In genomic region chr2:104122505-104123378, GRCm38 (mm10) we compare ENCODE assay signal across 8 mouse cellular contexts. TPM values are rescaled to one million over a fixed set of nuclear protein-coding genes. Genes with fewer than 3 reads are reported as not detected.
A peak's percentile ranks its signal among the peaks of the same experiment; 100 is the strongest.
DNase-seq lines count a peak whose midpoint lies in the region; ATAC-seq and TF ChIP-seq lines count a peak whose summit lies in the region.

Gene A930018P22Rik (plus strand): TSS chr2:104122769.

- TF ChIP-seq RAD21 in CH12.LX (IDR thresholded peaks at IDR 0.05; ENCODE audit: low read depth, low read length), result no peak

- H3K4me3 ChIP-seq in CH12.LX (replicated peaks in 1 of 3; ENCODE audit: low read depth in 2 of 3, low read length in 2 of 3, poor library complexity in 1 of 3), result peak within 1 kb of the TSS; percentile 35 to 60 (median 57)
- H3K4me3 ChIP-seq in forebrain, embryonic 10.5 days, result peak within 1 kb of the TSS; percentile 77
- peak within 1 kb of the TSS; percentile 82 for H3K4me3 ChIP-seq in heart, embryonic 15.5 days
- H3K4me3 ChIP-seq in liver, embryonic 12.5 days, result peak within 1 kb of the TSS; percentile 75

- TF ChIP-seq CTCF in CH12.LX (conservative IDR thresholded peaks at IDR 0.05 in 1 of 2, IDR thresholded peaks at IDR 0.05 in 1 of 2; ENCODE audit: low read depth in 2 of 2, low read length in 2 of 2), result no peak

- WGBS in forebrain, embryonic 10.5 days, result under 1% methylated on average over 73 of the region's 74 CpGs
- under 1% methylated on average over 74 of the region's 74 CpGs for WGBS in heart, embryonic 15.5 days
- under 1% methylated on average over 73 of the region's 74 CpGs for WGBS in liver, embryonic 12.5 days (ENCODE audit: insufficient replicate concordance)

- no peak for TF ChIP-seq EP300 in CH12.LX (IDR thresholded peaks at IDR 0.05; ENCODE audit: low read length)

- peak; percentile 94 for ATAC-seq in heart, embryonic 15.5 days (replicated peaks; ENCODE audit: insufficient number of reproducible peaks, insufficient read depth, low FRiP score, low read depth)
- peak; percentile 86 for ATAC-seq in liver, embryonic 12.5 days

- peak within 1 kb of the TSS; percentile 82 for H3K4me2 ChIP-seq in CH12.LX (ENCODE audit: insufficient read depth, low read depth, poor library complexity, severe bottlenecking)
- H3K4me2 ChIP-seq in heart, embryonic 15.5 days, result peak within 1 kb of the TSS; percentile 92
- peak within 1 kb of the TSS; percentile 97 for H3K4me2 ChIP-seq in liver, embryonic 12.5 days

- dilution Hi-C loops in CH12.LX (cut with MboI; ENCODE audit: extremely low pct_ligation_motif_present, extremely low pct_unique_long_range_greater_than_20kb, low sequenced_read_pairs), result no loop called here

- no peaks in the 10 kb centered on the region for H3K36me3 ChIP-seq in CH12.LX (replicated peaks in 1 of 2; ENCODE audit: control insufficient read depth in 1 of 2, insufficient read depth in 1 of 2, low read length in 1 of 2)
- no peaks in the 10 kb centered on the region for H3K36me3 ChIP-seq in forebrain, embryonic 10.5 days (replicated peaks)
- H3K36me3 ChIP-seq in heart, embryonic 15.5 days, result no peaks in the 10 kb centered on the region
- peaks cover 5% of the 10 kb centered on the region for H3K36me3 ChIP-seq in liver, embryonic 12.5 days
- no peaks in the 10 kb centered on the region for H3K36me3 ChIP-seq in splenic B cell, adult 2 months (ENCODE audit: control insufficient read depth, insufficient read depth, low read length, poor library complexity, severe bottlenecking)

- peaks cover 0 to 16% of the 10 kb centered on the region in 2 experiments; a peak in 2 of 4 replicates for H3K4me1 ChIP-seq in CH12.LX (ENCODE audit: control insufficient read depth in 1 of 2, insufficient read depth in 2 of 2)
- peaks cover 32% of the 10 kb centered on the region for H3K4me1 ChIP-seq in forebrain, embryonic 10.5 days
- H3K4me1 ChIP-seq in heart, embryonic 15.5 days (replicated peaks), result peaks cover 50% of the 10 kb centered on the region
- peaks cover 54% of the 10 kb centered on the region for H3K4me1 ChIP-seq in liver, embryonic 12.5 days

- no peaks in the 10 kb centered on the region for H3K79me2 ChIP-seq in CH12.LX (replicated peaks; ENCODE audit: control insufficient read depth, extremely low read depth, insufficient read depth, poor library complexity, severe bottlenecking)

- H3K9ac ChIP-seq in CH12.LX (ENCODE audit: insufficient read depth, low read depth), result no peak within 1 kb of the TSS; the same call in 1 of the 2 replicates
- peak within 1 kb of the TSS; percentile 76 for H3K9ac ChIP-seq in heart, embryonic 15.5 days
- peak within 1 kb of the TSS; percentile 97 for H3K9ac ChIP-seq in liver, embryonic 12.5 days

- in situ Hi-C loops in CH12.LX (cut with MboI; ENCODE audit: low pct_ligation_motif_present, low pct_unique_long_range_greater_than_20kb, low sequenced_read_pairs), result loop anchor here (10.0 kb wide), 1 partner anchor 272 kb away; no protein-coding TSS in a partner anchor

- peak; percentile 75 for DNase-seq in CH12.LX (ENCODE audit: extremely low read depth)
- DNase-seq in c-Kit-positive CD71-negative TER-119-negative erythroid progenitor cells, embryonic 14.5 days (ENCODE audit: low read depth), result peak; percentile 91
- DNase-seq in forebrain, embryonic 10.5 days (ENCODE audit: extremely low spot score, low spot score), result peak; percentile 90
- DNase-seq in kidney, postnatal 14 days, result peak; percentile 94
- peak; percentile 87 for DNase-seq in naive thymus-derived CD4-positive, alpha-beta T cell, adult 2 months (ENCODE audit: low read depth)
- peak; percentile 79 for DNase-seq in splenic B cell, adult 2 months (ENCODE audit: low read depth, low spot score)

- peaks cover 4% of the 10 kb centered on the region for H3K9me3 ChIP-seq in CH12.LX (replicated peaks; ENCODE audit: low read length)
- H3K9me3 ChIP-seq in forebrain, embryonic 10.5 days, result no peaks in the 10 kb centered on the region
- no peaks in the 10 kb centered on the region for H3K9me3 ChIP-seq in heart, embryonic 15.5 days (replicated peaks)
- no peaks in the 10 kb centered on the region for H3K9me3 ChIP-seq in liver, embryonic 12.5 days (replicated peaks)

- no peak within 1 kb of the TSS for H3K27ac ChIP-seq in CH12.LX (ENCODE audit: insufficient read depth, low read depth)
- peak within 1 kb of the TSS; percentile 87 for H3K27ac ChIP-seq in forebrain, embryonic 10.5 days
- peak within 1 kb of the TSS; percentile 86 for H3K27ac ChIP-seq in heart, embryonic 15.5 days
- H3K27ac ChIP-seq in liver, embryonic 12.5 days, result peak within 1 kb of the TSS; percentile 99

- no peak for TF ChIP-seq POLR2A in CH12.LX (IDR thresholded peaks at IDR 0.05; ENCODE audit: low read depth, low read length)

- H3K27me3 ChIP-seq in CH12.LX (replicated peaks), result peaks cover 47% of the 10 kb centered on the region
- peaks cover 62% of the 10 kb centered on the region for H3K27me3 ChIP-seq in forebrain, embryonic 10.5 days (ENCODE audit: poor library complexity, severe bottlenecking)
- H3K27me3 ChIP-seq in heart, embryonic 15.5 days, result peaks cover 3% of the 10 kb centered on the region; the same call in 1 of the 2 replicates
- H3K27me3 ChIP-seq in liver, embryonic 12.5 days (replicated peaks), result peaks cover 24% of the 10 kb centered on the region
- no peaks in the 10 kb centered on the region for H3K27me3 ChIP-seq in splenic B cell, adult 2 months (ENCODE audit: control insufficient read depth, insufficient read depth, low read length, poor library complexity, severe bottlenecking)

TF ChIP-seq in CH12.LX, 34 proteins besides CTCF, POLR2A, EP300 and RAD21:
- TF ChIP-seq ELF1 (IDR thresholded peaks at IDR 0.05; ENCODE audit: low read depth, low read length) (no peak), USF1 (IDR thresholded peaks at IDR 0.05; ENCODE audit: low read depth, low read length) (no peak), MYC (IDR thresholded peaks at IDR 0.05; ENCODE audit: low read depth, low read length) (no peak), RCOR1 (conservative IDR thresholded peaks at IDR 0.05; ENCODE audit: low read depth, low read length) (no peak), ZC3H11A (IDR thresholded peaks at IDR 0.05; ENCODE audit: low read depth, low read length) (no peak), GABPA (IDR thresholded peaks at IDR 0.05; ENCODE audit: insufficient replicate concordance, low read depth, low read length) (no peak), POLR2AphosphoS2 (IDR thresholded peaks at IDR 0.05; ENCODE audit: low read depth, low read length) (no peak), SMC3 (IDR thresholded peaks at IDR 0.05; ENCODE audit: low read depth, low read length) (no peak), TCF12 (IDR thresholded peaks at IDR 0.05; ENCODE audit: low read depth, low read length) (no peak), NELFE (IDR thresholded peaks at IDR 0.05; ENCODE audit: low read depth, low read length) (no peak), JUND (conservative IDR thresholded peaks at IDR 0.05; ENCODE audit: low read depth, low read length) (no peak), ZKSCAN1 (IDR thresholded peaks at IDR 0.05; ENCODE audit: borderline replicate concordance, low read depth, low read length) (no peak), PAX5 (IDR thresholded peaks at IDR 0.05; ENCODE audit: low read length) (no peak), MAZ (IDR thresholded peaks at IDR 0.05; ENCODE audit: low read depth, low read length) (peak; percentile 60; the same call in 1 of the 2 replicates), MAX (IDR thresholded peaks at IDR 0.05; ENCODE audit: low read length) (no peak), MEF2A (IDR thresholded peaks at IDR 0.05; ENCODE audit: borderline replicate concordance, low read depth, low read length) (peak; percentile 82; the same call in 1 of the 2 replicates), BHLHE40 (IDR thresholded peaks at IDR 0.05; ENCODE audit: low read depth, low read length) (peak; percentile 78), CHD1 (IDR thresholded peaks at IDR 0.05; ENCODE audit: low read depth, low read length) (no peak)

RNA-seq across cellular contexts. Expression of gene A930018P22Rik, which starts in this region (rescaled TPM):
- not detected in 2 replicates for total RNA-seq in CH12.LX (2012; rRNA removed)
- total RNA-seq in CH12.LX (2014; rRNA removed), result not detected in 2 replicates
- polyA plus RNA-seq in CH12.LX (2012; ENCODE audit: insufficient read length, low read depth), result not detected in 2 replicates
- not detected in 2 replicates for polyA plus RNA-seq in forebrain, embryonic 10.5 days (2016; fragmentation: Nextera tagmentation; extraction: Ambion mirVana)
- polyA plus RNA-seq in heart, embryonic 15.5 days (2015; fragmentation: Nextera tagmentation; extraction: Ambion mirVana), result 0.29 and 0.37 TPM in 2 replicates
- 0.36 and 0.77 TPM in 2 replicates for polyA plus RNA-seq in liver, embryonic 12.5 days (2016; fragmentation: Nextera tagmentation; extraction: Ambion mirVana)

Comparison
In these comparisons a context has a peak if more than half of its experiments do, and no peak if none do; other contexts are left out.
1. Peak in DNase-seq, H3K4me3 ChIP-seq and H3K4me2 ChIP-seq in CH12.LX; RNA of the gene not detected or under 1 TPM.
2. Peak in DNase-seq, H3K4me3 ChIP-seq and H3K27ac ChIP-seq in forebrain, embryonic 10.5 days; RNA of the gene not detected or under 1 TPM.
3. Peak in ATAC-seq, H3K4me3 ChIP-seq, H3K27ac ChIP-seq, H3K9ac ChIP-seq and H3K4me2 ChIP-seq in heart, embryonic 15.5 days; RNA of the gene not detected or under 1 TPM.
4. Peak in ATAC-seq, H3K4me3 ChIP-seq, H3K27ac ChIP-seq, H3K9ac ChIP-seq and H3K4me2 ChIP-seq in liver, embryonic 12.5 days; RNA of the gene not detected or under 1 TPM.